Mouse (Mus musculus) small intestine, adult 2 months (tissue): ENCODE results near the gene Cdk12.

ENCODE experiments used
- CTCF ChIP-seq: fragments of 200-500 bp; IDR thresholded peaks from 2 replicates; pipeline ENCODE4 v1.5.1; 2012; ENCODE audit warnings: low read depth, mild to moderate bottlenecking, control low read depth, inconsistent platforms, low read length, moderate library complexity, mixed read lengths; ENCODE audit not compliant: insufficient replicate concordance, insufficient read length; ENCODE audit errors: extremely low read depth
- POLR2A ChIP-seq: fragments of 200-500 bp; IDR thresholded peaks from 2 replicates; pipeline ENCODE4 v1.6.1; 2012; ENCODE audit warnings: low read depth, mild to moderate bottlenecking, control low read depth, inconsistent platforms, low read length, moderate library complexity

- TF ChIP-seq CTCF: no peak
- no peak for TF ChIP-seq POLR2A
Observed at GRCm38 (mm10) chr11:98326741-98327135, 123.9 kb downstream of the Cdk12 start.
